Mouse (Mus musculus) lung, postnatal 10 days (tissue): ENCODE data around the gene Rhebl1.
A peak's percentile ranks its signal among the peaks of the same experiment; 100 is the strongest.

ENCODE experiments used
- DNase-seq: peaks from one replicate; pipeline ENCODE4 v3.0.0; 2021

Rhebl1 gene

DNA sequence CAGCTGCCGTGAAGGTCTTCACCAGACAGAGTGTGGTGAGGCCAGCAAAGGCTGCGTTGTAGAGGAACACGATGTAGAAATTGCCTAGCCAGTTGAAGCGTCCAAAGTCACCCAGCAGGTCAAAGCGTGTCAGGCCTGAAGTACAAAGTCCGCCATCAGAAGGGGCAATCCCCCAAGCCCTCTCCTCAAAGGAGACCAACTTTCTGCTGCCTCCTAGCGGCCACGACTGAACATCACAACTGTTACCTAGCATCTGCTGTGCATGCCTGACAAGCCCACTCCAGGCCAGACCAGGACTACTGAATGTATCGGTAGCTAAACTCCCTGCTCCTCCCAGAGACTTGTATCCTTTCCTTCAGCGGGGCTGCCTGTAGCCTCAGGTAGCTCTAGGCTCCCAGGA is 10.4 kb upstream of the Rhebl1 start:
- peak; percentile 49 for DNase-seq

DNA sequence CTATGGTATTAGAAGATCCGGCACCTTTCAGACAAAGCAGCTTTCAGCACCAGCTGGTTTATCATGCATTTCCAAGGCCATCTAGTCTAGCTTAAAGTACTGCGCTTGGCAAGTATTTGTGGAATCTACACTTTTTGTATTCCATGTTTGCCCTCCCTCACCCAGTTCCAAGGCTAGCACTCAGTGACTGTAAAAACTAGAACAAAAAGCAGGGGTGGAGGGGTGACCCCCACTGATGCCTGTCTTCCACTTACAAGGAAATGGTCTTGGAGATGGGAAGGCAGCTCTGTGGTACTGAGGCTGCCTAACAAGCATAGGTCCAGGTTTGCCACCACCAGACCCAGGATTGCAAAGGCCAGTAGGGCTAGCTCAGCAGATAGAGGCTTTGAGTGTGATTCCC is 8.3 kb upstream of the Rhebl1 start:
- no peak for DNase-seq

DNA sequence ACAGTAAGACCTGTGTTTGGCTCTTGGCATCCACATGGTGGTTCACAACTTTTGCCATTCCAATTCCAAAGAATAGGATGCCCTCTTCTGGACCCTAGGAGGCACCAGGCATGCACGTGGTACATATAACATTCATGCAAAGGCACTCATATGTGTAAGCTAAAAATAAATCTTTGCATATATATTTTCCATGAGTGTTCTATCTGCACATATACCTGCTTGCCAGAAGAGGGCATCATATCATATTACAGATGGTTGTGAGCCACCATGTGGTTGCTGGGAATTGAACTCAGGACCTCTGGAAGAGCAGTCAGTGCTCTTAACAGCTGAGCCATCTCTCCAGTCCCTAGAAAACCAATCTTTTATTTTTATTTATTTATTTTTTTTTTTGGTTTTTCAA is 7.2 kb upstream of the Rhebl1 start:
- DNase-seq, result no peak

DNA sequence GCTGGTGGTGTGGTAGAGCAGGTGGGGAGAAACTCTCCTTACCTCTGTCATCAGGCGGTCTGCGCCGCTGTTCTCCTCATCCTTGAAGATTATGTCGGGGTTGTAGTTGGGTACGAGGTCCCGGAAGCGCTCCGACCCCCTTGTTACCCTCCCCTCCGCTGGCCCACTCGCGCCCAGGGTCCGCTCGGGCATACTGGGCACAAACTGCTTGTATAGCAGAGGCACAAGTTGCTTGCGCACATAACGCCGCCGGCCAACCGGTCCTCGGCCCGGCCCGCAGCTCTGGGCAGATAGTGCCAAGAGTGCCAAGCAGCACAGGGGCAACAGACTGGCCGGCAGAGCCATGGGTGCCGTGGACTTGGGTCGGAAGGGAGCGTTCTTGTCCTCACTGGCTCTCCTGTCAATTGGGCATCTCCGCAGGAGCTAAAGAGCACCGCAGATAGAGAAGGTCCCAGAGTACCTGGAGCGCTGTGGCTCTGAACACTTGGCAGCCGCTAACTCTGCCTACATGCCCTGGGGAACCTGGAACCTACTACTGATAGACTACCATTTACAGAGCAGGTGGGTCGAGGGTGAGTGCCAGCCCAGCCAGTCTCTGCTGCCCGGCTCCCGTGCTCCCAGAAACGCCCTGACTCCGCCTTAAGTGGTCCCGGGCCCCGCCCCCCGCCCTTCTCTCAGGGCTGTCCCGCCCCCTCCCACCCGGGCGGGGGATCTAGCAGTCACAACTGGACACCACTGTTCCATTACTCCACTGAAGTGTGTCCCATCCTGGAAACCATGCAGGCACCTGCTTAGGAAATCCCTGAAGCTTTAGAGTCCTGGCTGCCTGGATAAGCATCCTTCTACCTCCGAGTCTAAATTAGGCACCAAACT is 3.8 kb upstream of the Rhebl1 start, which contains the start of gene Dhh:
TSS of gene Dhh (minus strand) at position 613 of the 873 bp plus-strand sequence.
- DNase-seq, result peak; percentile 52

DNA sequence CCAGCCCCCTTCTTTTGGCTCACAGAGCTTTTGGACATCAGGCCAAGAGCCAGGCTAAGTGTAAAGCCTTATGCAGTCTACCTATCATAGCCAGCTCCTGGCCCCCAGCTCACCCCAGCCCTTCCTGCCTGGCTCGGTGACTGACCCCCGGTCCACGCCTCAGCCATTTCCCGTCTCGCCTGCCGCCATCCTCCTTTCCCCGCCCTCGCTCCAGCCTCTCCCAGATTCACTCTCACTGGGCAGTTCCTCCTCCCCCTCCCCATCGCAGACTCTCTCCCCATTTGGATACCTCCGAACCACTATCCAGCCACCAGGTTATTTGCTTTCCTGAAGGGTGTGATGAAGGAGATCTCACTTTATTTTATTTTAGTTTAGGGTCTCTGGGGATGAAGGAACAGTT is 3.2 kb upstream of the Rhebl1 start:
- peak; percentile 78 for DNase-seq

DNA sequence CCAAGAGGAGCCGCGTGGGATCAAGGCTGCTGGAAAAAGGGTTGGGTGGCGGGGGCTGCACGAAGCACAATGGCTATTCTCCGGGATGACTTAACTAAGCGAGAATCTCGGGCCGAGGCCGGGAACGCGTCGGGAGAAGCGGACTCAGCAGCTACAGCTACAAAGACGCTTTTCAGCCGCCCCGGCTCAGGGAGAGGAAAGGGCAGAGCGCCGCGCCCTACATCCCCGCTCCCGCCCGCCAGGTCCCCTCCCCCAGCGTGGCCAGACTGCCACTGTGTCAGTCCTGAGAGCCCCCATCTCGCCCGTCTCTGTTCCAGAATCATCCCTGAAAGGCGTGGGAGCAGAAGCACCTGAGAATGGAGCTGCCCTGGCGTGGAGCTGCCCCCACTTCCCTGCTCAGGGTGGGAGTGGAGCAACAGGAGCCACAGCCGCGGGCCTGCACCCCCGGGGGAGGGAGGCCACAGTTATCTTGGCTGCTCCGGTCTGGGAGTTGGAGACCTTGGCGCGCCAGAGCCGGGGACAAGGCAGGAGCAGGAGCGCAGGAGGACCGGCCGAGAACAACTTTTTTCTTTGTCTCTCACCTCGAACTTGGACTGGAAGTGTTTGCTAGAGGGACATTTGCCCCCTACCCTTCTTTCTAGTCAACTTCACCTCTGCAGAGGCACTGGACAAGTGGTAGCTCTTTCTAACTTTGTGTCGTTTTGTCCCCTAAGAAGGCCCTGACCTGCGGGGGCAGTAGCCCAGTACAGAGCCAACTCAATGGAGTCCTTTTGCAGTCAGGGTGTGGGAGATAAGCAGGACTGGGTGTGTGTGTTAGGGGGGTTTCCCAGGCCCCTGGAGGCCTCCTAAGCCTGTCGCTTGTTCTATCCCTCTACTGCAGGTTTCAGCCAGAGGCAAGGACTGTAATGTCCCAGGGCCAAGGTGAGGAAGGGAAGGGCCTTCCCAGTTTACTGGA is 1.6 kb upstream of the Rhebl1 start:
- peak; percentile 77 for DNase-seq

DNA sequence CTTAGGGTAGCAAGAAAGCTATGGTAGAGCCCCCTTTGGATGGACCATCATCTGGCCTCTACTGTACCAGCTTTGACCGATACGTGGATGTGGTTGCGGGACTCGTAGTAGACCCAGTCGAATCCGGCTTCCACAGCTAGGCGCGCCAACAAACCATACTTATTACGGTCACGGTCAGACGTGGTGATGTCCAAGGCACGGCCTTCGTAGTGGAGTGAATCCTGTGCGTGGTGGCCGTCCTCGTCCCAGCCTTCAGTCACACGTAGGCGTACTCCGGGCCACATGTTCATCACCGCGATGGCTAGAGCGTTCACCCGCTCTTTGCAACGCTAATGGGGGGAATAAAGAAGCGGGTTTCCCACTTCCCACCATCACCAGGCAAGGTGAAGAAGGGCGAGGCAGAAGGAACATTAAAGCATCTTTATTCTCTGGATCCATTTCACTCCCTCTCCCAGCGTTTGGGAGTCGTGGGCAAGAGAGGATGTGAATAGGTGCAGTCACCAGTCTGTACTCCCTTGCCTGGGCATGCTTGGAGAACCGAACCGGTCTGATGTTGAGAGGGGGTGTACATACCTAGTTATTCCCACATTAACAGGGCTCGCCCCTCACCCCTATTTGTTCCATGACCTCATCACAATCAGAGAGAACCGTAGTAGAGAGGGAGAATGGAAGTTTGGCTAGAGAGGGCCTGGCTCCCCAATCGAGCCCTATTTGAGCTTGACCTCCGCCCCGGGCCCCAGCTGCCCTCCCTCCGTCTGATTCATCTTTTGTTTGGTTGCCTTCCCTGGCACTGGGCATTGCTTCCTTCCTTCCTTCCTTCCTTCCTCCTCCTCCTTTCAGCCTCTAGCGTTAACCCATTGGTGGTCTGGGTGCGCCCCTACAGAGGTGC is 650 bp upstream of the Rhebl1 start:
- DNase-seq, result peak; percentile 65

DNA sequence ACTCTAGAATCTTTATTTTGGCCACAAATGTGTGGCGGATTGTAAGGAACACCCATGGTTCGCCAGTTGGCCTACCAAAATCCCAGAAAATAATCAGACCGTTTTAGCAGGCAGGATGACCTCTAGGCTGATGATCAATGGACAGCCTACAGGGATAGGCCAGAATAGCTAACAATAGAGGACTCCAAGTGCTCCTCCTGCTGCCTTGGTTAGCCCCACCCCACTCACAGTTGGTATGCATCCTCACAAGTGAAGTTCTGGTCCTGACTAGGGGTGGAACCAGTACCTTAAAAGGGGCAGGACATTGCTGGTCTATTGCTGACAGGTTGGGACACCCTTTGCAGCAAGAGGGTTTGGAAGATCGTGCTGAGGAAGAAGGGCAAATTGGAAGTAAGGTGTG is 1.3 kb downstream of the Rhebl1 start:
- no peak for DNase-seq

DNA sequence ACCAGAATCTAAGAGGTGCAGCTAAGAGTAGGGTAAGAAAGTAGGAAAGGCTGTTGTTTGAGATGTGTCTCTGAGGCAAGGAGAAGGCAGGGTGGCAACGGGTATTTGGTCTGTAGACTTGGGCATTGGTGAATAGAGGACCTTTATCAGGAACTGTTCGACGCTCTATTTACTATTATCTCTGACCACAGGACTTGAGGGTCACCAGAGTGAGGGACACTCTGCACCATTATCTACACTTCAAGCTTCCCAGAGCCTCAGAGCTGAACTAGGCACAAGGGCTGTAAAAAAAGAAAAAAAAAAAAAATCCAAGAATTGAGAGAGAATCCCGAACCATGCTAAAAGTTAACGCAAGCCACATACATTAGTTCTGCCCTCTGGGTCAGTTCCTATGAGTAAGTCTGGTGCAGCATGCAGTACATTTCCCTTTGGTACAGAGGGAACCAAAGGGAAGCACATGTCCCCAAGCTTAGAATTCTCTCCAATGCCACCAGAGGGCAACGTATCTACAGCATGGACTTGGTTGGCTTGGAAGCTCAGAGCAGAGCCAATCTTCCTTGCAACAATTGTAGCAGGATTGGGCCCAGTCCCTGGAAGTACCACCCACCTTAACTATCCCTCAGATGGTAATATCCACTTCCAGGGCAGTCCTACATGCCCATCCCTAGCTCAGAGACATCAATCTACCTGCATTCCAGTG is 2.3 kb downstream of the Rhebl1 start:
- DNase-seq, result peak; percentile 88

DNA sequence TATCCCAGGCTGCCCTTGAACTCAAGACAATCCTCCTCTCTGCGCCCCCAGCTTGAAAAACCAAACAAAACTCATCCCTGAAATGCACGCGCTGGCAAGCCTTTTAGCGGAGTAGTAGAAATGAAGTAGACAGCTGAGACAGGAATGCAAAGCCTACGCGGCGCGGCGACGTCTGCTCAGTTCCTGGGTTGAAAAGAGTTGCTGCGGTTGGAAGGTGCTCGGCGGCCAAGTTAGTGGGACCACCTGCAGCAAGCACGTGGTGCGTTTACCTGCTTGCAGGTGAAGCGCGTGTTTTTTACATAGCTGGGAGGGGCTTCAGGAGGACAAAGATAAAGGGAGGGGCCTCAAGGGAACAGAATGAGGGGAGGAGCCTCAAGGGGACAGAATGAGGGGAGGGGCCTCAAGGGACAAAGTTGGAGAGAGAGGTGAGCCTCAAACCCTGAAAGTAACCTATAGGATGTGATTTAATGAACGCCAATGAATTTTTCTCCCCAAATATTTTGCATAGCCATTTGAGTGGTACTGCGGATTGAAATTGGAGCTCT is 3.1 kb downstream of the Rhebl1 start:
- no peak for DNase-seq

DNA sequence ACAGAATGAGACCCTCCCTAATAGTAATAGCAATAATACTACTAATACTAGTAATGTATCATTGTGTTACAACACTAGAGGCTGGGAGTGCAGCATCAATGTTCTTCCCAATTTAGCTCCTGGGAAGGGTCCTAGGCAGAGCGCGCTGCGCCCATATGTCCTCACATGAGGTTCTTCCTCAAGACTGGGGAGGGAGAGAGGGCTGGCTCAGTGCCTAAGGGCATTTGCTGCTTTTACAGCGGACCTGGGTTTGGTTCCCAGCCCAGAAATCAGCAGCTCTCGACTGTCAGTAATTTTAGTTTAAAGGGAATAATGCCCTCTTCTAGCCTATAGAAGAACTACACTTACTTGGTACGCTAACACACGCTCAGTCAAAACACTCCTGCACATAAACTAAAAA is 6.8 kb downstream of the Rhebl1 start:
- DNase-seq, result no peak

DNA sequence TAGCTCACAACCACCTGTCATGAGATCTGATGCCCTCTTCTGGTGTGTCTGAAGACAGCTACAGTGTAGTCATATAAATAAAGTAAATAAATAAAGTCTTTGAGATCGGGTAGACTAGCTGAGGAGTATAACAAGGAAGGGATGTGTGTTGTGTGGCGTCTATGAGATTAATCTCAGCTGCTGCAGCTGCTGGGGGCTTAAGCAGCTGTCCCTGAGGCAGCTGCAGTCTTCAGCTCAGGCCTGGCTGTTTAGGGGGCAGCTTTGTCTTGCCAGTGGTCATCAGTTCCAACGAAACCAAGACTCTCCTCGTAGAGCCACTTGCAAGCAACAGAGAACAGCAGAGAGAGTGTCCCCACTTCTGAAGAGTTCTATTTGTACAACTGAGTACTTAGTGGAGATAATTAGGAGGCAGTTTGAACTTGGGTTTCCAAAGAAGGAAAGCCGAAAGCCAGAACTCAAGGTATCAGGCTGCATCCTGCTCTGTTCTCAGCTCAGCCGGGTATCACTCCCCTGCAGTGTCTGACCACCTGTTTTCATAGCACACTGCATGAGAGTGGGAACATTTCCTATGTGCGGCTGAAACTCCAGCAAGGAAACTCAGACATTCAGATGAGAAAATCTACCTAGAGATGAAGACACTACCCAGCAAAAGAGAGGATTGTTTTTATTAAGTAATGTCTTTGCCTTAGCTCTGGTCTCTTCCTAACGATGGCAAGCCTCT is 7.5 kb downstream of the Rhebl1 start:
- DNase-seq, result no peak

DNA sequence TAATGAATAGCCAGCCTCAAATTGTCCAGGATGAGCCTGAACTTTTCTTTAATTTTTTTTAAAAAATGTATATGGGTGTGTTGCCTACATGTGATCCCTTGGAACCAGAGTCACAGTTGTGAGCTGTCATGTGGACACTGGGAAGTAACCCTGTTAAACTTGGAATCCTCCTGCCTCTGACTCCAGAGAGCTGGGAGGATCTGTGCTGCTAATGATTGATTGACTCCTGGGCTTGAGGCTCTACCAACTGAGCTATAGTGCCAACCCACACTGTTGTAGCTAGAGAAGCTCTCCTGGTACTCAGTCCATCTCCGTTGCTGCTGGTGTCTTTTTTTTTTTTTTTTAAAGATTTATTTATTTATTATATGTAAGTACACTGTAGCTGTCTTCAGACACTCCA is 10.2 kb downstream of the Rhebl1 start:
- DNase-seq, result no peak

DNA sequence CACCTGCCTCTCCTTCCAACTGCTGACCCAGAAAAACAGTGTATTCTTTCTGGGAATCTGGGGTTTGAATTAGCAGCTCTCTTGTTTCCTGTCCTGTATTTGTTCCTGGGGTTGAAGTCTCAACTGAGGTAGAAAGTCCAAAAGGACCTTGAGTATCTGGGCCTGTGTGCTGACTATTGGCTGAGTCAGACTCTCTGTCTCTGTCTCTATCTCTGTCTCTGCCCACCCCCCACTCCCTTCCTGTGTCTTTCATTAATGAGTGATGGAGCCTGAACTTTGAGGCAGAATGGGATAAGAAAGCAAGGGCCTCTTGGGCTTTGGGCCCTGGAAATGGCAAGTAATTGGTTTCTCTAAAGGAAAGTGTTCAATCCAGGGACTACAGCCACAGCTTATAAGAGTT is 10.7 kb downstream of the Rhebl1 start:
- no peak for DNase-seq

DNA sequence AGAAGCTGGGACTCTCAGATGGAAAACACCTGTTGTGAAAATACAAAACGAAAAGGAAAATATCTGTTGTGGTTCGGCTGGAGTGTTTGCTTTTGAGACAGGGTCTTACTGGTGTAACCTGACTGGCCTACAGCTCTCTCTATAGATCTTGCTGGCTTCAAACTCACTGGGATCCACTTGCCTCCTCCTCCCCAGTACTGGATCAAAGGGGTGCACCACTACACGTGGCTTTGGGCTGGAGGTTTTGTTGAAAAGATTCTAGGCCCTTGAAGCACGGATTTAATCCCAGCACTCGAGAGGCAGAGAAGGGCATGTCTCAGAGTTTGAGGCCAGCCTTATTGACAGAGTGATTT is 12.7 kb downstream of the Rhebl1 start:
- DNase-seq, result no peak

DNA sequence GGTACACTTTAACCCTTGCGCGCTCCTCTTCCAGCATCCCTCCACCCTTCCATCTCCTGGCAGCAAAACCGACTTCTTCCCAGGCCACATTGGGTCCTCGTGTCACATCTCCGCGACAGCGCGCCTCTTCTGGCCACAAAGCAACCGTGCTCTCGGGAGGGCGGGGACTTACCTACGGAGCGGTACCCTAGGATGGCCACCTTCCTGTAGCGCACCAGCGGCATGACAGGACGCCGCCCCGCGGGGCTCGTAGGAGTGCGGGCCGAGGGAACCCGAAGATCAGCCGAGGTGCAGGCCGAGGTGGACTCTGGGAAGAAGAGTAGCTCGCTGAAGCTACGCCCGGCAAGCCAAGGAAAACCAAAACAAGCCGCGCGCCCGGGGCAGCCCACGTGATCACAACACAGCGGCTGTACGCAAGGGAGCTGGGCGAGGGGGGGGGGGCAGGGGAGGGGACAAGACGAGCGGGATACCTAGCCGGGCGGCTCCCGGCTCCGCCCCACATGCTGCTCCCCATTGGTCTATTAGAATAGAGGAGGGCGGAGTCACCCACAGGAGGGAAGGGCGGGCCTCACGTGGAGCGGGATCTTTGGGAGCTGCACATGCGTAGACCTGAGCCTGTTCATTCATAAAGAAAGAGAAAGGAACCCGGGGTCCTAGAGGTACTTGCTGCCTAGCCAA is 13.2 kb downstream of the Rhebl1 start:
- DNase-seq, result peak; percentile 97

DNA sequence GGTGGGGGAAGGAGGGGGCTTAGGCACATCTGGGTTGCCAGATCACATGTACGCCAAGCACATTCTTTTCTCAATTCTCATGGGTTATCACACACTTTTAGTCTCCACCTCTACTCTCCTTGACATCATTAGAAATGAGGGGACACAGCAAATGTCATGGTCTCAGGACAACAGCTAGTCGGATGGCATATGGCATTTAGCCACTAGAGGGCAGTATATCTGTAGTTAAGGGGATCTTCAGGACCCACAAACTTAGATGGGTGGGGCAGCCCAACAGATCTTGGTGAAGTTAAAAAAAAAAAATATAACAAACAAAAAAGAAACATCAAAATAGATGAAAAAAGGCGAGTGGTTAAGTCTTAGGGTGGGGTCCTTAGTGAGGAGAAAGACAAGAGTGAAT is 17.0 kb downstream of the Rhebl1 start:
- peak; percentile 87 for DNase-seq

DNA sequence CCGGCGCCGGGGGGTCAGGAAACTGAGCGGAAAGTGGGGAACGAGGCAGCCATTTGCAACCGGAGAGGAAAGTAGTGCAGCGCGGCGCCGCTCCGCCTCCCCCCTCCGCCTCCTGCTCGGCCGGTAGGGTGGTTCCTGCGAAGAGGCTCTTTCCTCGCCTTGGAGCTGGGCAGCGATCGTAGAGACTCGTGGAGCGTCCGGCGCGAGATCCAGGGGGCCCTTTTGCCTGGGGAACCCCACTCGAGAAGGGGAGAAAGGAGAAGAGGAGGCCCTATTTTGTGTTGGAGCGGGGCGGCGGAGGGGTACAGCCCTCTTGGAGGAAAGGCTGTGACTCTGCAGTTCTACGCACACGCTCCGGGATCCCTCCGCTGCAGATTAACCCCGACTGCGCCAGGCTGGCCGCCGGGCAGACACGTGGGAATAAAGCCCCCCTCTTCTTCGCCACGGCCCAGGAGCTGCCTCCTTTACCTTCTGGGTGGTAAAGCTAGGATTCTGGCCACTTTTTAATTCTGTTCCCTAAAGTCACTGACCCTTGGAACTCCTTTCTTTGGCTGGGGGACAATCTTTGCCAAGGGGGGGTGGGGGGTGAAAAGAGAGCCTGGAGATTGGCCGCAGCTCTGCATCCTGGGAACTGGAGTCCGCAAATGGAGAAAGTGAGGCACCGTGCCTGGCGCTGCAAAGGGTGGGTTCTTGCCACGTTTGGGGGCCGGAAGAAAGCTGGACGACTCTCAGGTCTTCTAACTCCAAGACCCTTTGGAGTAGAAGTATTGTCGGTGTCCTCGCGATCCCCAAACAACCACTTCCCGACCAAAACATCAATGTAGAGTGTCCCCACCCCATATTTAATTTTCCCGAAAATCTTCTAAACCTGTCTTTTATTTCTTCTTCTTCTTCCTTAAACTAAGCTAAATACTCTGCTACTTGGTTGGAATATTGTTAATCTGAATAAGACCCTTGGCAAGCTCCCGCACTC is 22.1 kb downstream of the Rhebl1 start:
- peak; percentile 95 for DNase-seq
